Mouse (Mus musculus): ENCODE measurements at regions not wholly inside any gene's neighbourhood (a gene's known extent, or its start where the extent isn't known, plus 50 kb on each side); places are given as distances from the start of the nearest gene placed in this dataset.

DNA sequence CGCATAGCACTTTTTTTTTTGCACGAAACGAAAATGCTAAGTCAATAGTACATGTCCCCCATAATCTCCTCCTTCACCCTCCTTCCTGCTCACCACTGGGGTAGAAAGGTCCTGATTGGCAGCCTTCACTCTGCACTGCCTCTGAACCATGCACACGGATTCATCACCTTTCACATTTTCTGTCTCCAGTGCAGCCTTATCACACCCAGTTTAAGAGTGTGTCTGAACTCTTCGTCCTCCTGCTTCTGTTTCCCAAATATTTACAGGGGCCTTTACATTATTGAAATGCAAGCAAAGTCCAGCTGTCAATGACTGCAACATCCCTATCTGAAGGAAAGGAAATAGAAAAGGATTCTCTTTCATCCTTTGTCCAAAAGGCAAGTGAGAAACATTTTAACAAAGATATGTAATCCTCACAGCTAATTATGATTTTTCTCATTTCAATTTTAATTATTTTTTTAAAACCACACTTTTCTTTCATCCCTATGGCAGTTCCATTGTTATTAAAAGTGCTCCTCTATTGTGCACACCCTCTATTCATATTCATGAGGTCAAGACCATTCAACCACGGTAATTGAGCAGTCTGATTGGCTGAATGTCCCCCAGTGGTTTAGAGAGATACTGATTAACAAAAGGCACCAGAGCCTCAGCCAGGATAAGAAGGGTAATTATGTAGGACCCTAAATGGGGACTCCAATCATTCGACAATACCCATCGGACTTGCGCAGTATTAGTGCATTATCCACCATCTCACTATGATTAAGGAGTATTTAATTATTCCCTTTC, 114.8 kb upstream of the Epha4 start:
- TF ChIP-seq CTCF (IDR thresholded peaks at IDR 0.05; ENCODE audit: extremely low read depth, insufficient read length, insufficient replicate concordance, low read depth, low read length) (no peak), POLR2A (IDR thresholded peaks at IDR 0.05; ENCODE audit: low read depth, low read length) (no peak)
- 61% methylated on average over 9 of the region's 9 CpGs for WGBS
- Histone ChIP-seq H3K4me1 (ENCODE audit: control insufficient read depth, insufficient read depth, insufficient read length, low read length) (no peaks in the 10 kb centered on the region), H3K36me3 (ENCODE audit: control insufficient read depth, insufficient read depth, low read length) (no peaks in the 10 kb centered on the region), H3K27ac (ENCODE audit: insufficient read depth, low read depth, low read length) (no peak overlapping the region), H3K4me3 (ENCODE audit: low read depth, low read length) (no peak overlapping the region), H3K27me3 (ENCODE audit: control insufficient read depth, insufficient read depth, low read length) (no peaks in the 10 kb centered on the region)

DNA sequence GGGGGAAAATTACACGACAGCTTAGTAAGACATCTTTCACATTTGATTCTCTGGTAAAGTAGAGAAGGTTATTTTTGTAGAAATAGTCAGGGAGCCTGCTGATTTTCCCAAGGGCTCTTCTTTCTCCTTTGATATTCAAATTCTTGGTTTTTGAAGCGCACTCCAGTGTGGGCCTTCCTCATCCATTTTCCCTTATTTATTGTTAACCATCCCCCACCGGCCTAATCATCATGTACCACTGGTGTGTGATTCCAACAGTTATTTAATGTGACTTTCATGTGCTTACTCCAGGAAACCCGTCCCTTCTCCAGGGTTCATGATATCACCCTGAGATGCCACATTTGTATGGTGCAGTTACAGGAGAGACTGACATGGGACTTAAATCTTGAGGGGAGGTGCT, 114.0 kb upstream of the Epha4 start:
- 85% methylated on average over 4 of the region's 4 CpGs for WGBS
- Histone ChIP-seq H3K4me3 (ENCODE audit: low read depth, low read length) (no peak overlapping the region), H3K27me3 (ENCODE audit: control insufficient read depth, insufficient read depth, low read length) (no peaks in the 10 kb centered on the region), H3K27ac (ENCODE audit: insufficient read depth, low read depth, low read length) (no peak overlapping the region), H3K4me1 (ENCODE audit: control insufficient read depth, insufficient read depth, insufficient read length, low read length) (no peaks in the 10 kb centered on the region), H3K36me3 (ENCODE audit: control insufficient read depth, insufficient read depth, low read length) (no peaks in the 10 kb centered on the region)
- TF ChIP-seq POLR2A (IDR thresholded peaks at IDR 0.05; ENCODE audit: low read depth, low read length) (no peak), CTCF (IDR thresholded peaks at IDR 0.05; ENCODE audit: extremely low read depth, insufficient read length, insufficient replicate concordance, low read depth, low read length) (no peak)

DNA sequence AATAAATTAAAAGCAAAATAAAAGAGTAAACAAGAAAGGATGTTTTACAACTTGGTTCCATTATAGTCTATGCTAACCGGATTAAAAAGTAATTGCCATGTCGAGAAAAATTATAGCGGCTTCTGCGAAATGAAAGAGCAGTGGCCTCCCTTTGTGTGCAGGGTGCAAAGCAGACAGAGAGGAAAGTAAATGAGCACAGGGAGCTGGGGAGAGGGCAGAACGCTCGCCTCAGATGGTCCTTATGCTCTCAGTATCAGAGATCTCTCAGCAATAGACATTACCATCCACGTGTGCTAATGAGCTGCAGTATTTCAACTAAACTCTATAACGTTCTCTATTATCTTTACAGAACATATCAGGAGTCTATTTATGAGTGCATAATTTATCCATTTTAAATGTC, 102.6 kb upstream of the Epha4 start:
- Histone ChIP-seq H3K4me1 (ENCODE audit: control insufficient read depth, insufficient read depth, insufficient read length, low read length) (no peaks in the 10 kb centered on the region), H3K4me3 (ENCODE audit: low read depth, low read length) (no peak overlapping the region), H3K27me3 (ENCODE audit: control insufficient read depth, insufficient read depth, low read length) (no peaks in the 10 kb centered on the region), H3K27ac (ENCODE audit: insufficient read depth, low read depth, low read length) (no peak overlapping the region), H3K36me3 (ENCODE audit: control insufficient read depth, insufficient read depth, low read length) (no peaks in the 10 kb centered on the region)
- 80% methylated on average over 8 of the region's 8 CpGs for WGBS
- TF ChIP-seq POLR2A (IDR thresholded peaks at IDR 0.05; ENCODE audit: low read depth, low read length), result no peak
- TF ChIP-seq CTCF (IDR thresholded peaks at IDR 0.05; ENCODE audit: extremely low read depth, insufficient read length, insufficient replicate concordance, low read depth, low read length), result no peak

DNA sequence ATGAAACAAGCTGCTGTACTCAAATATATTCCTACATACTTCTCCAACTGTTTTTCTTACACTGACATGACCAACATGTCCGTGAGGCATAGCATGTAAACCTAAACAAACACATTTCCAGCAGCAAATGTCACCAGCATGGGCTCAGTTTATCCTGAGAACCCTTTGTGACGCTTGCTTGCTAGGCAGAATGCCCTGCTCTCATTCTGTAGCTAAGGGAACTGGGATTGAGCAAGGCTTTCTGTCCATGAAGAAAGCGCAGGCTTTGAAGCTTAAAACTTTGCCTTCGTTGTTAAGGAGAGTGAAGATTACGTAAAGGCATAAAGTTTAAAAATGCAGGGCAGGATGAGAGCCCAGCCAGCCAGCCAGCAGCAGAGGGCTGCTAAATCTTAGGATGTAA, 85.6 kb upstream of the Epha4 start:
- no peak overlapping the region for H3K27ac ChIP-seq (ENCODE audit: insufficient read depth, low read depth, low read length)
- WGBS, result 68% methylated on average over 5 of the region's 5 CpGs
- no peaks in the 10 kb centered on the region for H3K36me3 ChIP-seq (ENCODE audit: control insufficient read depth, insufficient read depth, low read length)
- no peaks in the 10 kb centered on the region for H3K4me1 ChIP-seq (ENCODE audit: control insufficient read depth, insufficient read depth, insufficient read length, low read length)
- H3K27me3 ChIP-seq (ENCODE audit: control insufficient read depth, insufficient read depth, low read length), result no peaks in the 10 kb centered on the region
- no peak for TF ChIP-seq CTCF (IDR thresholded peaks at IDR 0.05; ENCODE audit: extremely low read depth, insufficient read length, insufficient replicate concordance, low read depth, low read length)
- no peak for TF ChIP-seq POLR2A (IDR thresholded peaks at IDR 0.05; ENCODE audit: low read depth, low read length)
- no peak overlapping the region for H3K4me3 ChIP-seq (ENCODE audit: low read depth, low read length)

DNA sequence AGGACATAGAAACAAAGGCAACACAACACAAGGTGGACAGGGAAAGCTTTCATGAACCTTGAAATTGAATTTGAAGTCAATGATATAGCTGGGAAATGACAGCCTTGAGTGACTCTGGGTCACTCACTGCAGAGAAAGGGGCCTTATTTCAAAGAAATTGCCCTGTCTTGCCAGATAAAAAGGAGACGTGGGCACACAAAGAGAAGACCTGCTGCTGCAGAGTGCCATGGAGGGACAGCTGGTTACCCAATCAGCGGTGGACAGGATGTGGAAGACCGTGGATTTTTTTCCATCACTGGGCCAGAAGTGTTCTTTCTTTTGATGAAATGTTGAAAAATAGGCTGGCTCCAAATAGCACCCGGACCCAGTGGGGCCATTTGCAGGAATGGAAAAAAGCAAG, 77.8 kb upstream of the Epha4 start:
- Histone ChIP-seq H3K36me3 (ENCODE audit: control insufficient read depth, insufficient read depth, low read length) (no peaks in the 10 kb centered on the region), H3K27ac (ENCODE audit: insufficient read depth, low read depth, low read length) (no peak overlapping the region), H3K27me3 (ENCODE audit: control insufficient read depth, insufficient read depth, low read length) (no peaks in the 10 kb centered on the region), H3K4me3 (ENCODE audit: low read depth, low read length) (no peak overlapping the region), H3K4me1 (ENCODE audit: control insufficient read depth, insufficient read depth, insufficient read length, low read length) (no peaks in the 10 kb centered on the region)
- 87% methylated on average over 4 of the region's 4 CpGs for WGBS
- TF ChIP-seq POLR2A (IDR thresholded peaks at IDR 0.05; ENCODE audit: low read depth, low read length) (no peak), CTCF (IDR thresholded peaks at IDR 0.05; ENCODE audit: extremely low read depth, insufficient read length, insufficient replicate concordance, low read depth, low read length) (no peak)

DNA sequence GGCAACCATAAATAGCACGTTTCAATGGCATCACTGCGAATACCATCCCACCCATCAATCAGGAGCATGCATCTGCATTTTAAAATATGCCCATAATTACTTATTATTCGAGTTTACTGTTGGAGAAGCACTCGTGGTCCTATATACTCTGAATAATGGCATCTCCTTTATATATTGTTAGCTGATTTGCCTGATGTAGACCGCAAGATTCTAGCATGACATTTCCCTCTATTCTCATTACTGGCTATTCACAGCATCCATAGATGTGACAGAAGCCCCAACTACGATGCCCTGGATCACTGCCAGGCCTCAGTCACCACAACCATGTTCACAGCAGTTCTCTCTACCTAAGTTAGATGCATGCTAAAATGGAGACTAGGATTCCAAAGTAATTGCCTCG, 77.4 kb upstream of the Epha4 start:
- no peaks in the 10 kb centered on the region for H3K4me1 ChIP-seq (ENCODE audit: control insufficient read depth, insufficient read depth, insufficient read length, low read length)
- H3K27me3 ChIP-seq (ENCODE audit: control insufficient read depth, insufficient read depth, low read length), result no peaks in the 10 kb centered on the region
- H3K27ac ChIP-seq (ENCODE audit: insufficient read depth, low read depth, low read length), result no peak overlapping the region
- TF ChIP-seq CTCF (IDR thresholded peaks at IDR 0.05; ENCODE audit: extremely low read depth, insufficient read length, insufficient replicate concordance, low read depth, low read length), result no peak
- no peak for TF ChIP-seq POLR2A (IDR thresholded peaks at IDR 0.05; ENCODE audit: low read depth, low read length)
- 80% methylated on average over 7 of the region's 7 CpGs for WGBS
- no peaks in the 10 kb centered on the region for H3K36me3 ChIP-seq (ENCODE audit: control insufficient read depth, insufficient read depth, low read length)
- H3K4me3 ChIP-seq (ENCODE audit: low read depth, low read length), result no peak overlapping the region

DNA sequence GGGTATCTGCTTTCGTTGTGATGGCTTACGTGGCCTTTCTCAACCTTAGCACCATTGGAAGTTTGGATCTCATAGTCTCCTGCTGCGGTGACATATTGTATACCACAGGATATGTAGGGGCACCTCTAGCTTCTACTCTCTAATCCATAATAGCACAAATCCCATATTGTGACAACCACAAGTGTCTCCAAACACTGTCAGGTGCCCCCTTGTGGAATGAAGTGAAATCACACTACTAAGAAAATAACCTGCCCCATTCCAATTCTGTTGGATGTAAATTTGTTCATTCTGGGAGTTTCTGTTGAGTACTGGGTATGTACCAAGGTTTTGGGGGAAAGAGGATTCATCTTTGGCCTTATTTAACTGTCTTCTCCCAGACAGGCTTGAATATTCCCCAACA, 74.5 kb upstream of the Epha4 start:
- 93% methylated on average over 3 of the region's 3 CpGs for WGBS
- Histone ChIP-seq H3K4me1 (ENCODE audit: control insufficient read depth, insufficient read depth, insufficient read length, low read length) (no peaks in the 10 kb centered on the region), H3K27me3 (ENCODE audit: control insufficient read depth, insufficient read depth, low read length) (no peaks in the 10 kb centered on the region), H3K27ac (ENCODE audit: insufficient read depth, low read depth, low read length) (no peak overlapping the region), H3K4me3 (ENCODE audit: low read depth, low read length) (no peak overlapping the region), H3K36me3 (ENCODE audit: control insufficient read depth, insufficient read depth, low read length) (no peaks in the 10 kb centered on the region)
- TF ChIP-seq POLR2A (IDR thresholded peaks at IDR 0.05; ENCODE audit: low read depth, low read length), result no peak
- TF ChIP-seq CTCF (IDR thresholded peaks at IDR 0.05; ENCODE audit: extremely low read depth, insufficient read length, insufficient replicate concordance, low read depth, low read length), result no peak
